Mouse (Mus musculus) heart, embryonic 16.5 days (tissue): ENCODE data around the gene Syt17. TPM values are rescaled to one million over a fixed set of nuclear protein-coding genes. Genes with fewer than 3 reads are reported as not detected.

ENCODE experiments used
- ATAC-seq: fragments of 200-750 bp; cut with Nextera tagmentation; replicated peaks from 2 replicates; pipeline ENCODE4 v1.8.0; 2017; ENCODE audit warnings: moderate number of reproducible peaks; ENCODE audit not compliant: insufficient read depth, low FRiP score; ENCODE audit errors: extremely low read depth
- H3K27ac ChIP-seq: fragments of 300-500 bp; sonication (generic); 2 replicates; pipeline ENCODE4 v1.5.1; 2014; ENCODE audit warnings: mild to moderate bottlenecking, low read length, control low read depth, moderate library complexity
- H3K27me3 ChIP-seq: fragments of 300-500 bp; sonication (generic); 2 replicates; pipeline ENCODE4 v1.6.1; 2014; ENCODE audit warnings: low read length, mixed read lengths; ENCODE audit not compliant: control insufficient read depth, insufficient read depth
- H3K36me3 ChIP-seq: fragments of 300-500 bp; sonication (generic); 2 replicates; pipeline ENCODE4 v1.6.1; 2014; ENCODE audit not compliant: control insufficient read depth, insufficient read depth
- H3K4me1 ChIP-seq: fragments of 300-500 bp; sonication (generic); 2 replicates; pipeline ENCODE4 v1.6.1; 2014; ENCODE audit warnings: low read length, mixed read lengths; ENCODE audit not compliant: control insufficient read depth, insufficient read depth
- H3K4me2 ChIP-seq: fragments of 300-500 bp; sonication (generic); 2 replicates; pipeline ENCODE4 v1.6.1; 2014; ENCODE audit warnings: low read depth, mild to moderate bottlenecking, control low read depth, low read length
- H3K4me3 ChIP-seq: fragments of 300-500 bp; sonication (generic); 2 replicates; pipeline ENCODE4 v1.5.1; 2014; ENCODE audit warnings: mild to moderate bottlenecking, control low read depth, low read length
- H3K9ac ChIP-seq: fragments of 300-500 bp; sonication (generic); 2 replicates; pipeline ENCODE4 v1.6.1; 2014; ENCODE audit warnings: low read length, control low read depth
- H3K9me3 ChIP-seq: fragments of 300-500 bp; sonication (generic); replicated peaks from 2 replicates; pipeline ENCODE4 v1.6.1; 2016; ENCODE audit warnings: low read length; ENCODE audit not compliant: control insufficient read depth
- WGBS: fragments of 180-500 bp; shearing (Covaris S2); extraction: QIAGEN DNeasy Blood & Tissue Kit; methylation state at CpG from one replicate; pipeline ENCODE4 v1.1.7; 2014; 5-methylcytosine and 5-hydroxymethylcytosine counted together
- polyA plus RNA-seq: library from polyadenylated mRNA; unstranded; fragments of >200 nt; fragmentation: Nextera tagmentation; extraction: Ambion mirVana; gene quantifications from 2 replicates; pipeline ENCODE4 v1.2.1, GENCODE M21; 2015

Gene Syt17
- polyA plus RNA-seq, 1 experiment from 2014 or later, result 2.1 TPM

DNA sequence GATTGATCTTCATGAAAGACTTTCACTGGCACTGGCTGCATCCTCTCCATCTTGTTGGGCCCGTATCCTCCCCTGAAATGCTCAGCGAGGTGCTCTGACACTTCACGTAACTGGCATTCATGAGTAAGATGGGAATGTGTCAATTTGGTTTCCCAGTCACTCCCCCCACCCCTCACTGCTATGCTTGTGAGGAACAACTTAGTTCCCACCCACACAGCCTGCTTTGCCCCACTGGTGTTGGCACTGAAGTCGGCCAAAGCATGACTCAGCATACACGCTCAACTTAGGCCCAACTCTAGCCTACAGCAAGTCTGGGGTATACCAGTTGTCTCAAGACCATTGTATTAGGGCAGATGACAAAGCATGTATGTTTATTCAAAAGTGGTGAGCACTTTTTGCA is 76.7 kb downstream of the Syt17 start:
- Histone ChIP-seq H3K9me3 (no peaks in the 10 kb centered on the region; the same call in 1 of the 2 replicates), H3K9ac (no peak overlapping the region)

GRCm38 (mm10) chr7:118369705-118370104 is 78.3 kb downstream of the Syt17 start:
- H3K36me3 ChIP-seq, result no peaks in the 10 kb centered on the region
- no peak overlapping the region for H3K27ac ChIP-seq
- no peak overlapping the region for H3K4me3 ChIP-seq
- no peak overlapping the region for H3K4me2 ChIP-seq
- no peaks in the 10 kb centered on the region for H3K27me3 ChIP-seq
- WGBS, result 51% methylated on average over 2 of the region's 2 CpGs
- H3K9me3 ChIP-seq, result no peaks in the 10 kb centered on the region
- ATAC-seq, result no peak
- H3K4me1 ChIP-seq, result no peaks in the 10 kb centered on the region
- no peak overlapping the region for H3K9ac ChIP-seq

More for the DNA sequence above, 76.7 kb downstream of the Syt17 start:
- H3K36me3 ChIP-seq, result no peaks in the 10 kb centered on the region
- 0 out of 2 replicates have a peak, but pooled peaks cover under 1% of the 10 kb centered on the region for H3K4me1 ChIP-seq
- H3K27ac ChIP-seq, result no peak overlapping the region
- WGBS, result 88% methylated on average over 5 of the region's 5 CpGs
- H3K4me3 ChIP-seq, result no peak overlapping the region
- H3K4me2 ChIP-seq, result no peak overlapping the region
- no peak for ATAC-seq
- no peaks in the 10 kb centered on the region for H3K27me3 ChIP-seq

- Histone ChIP-seq H3K36me3 (no peaks in the 10 kb centered on the region), H3K9ac (no peak overlapping the region), H3K27ac (no peak overlapping the region), H3K4me3 (no peak overlapping the region), H3K4me2 (no peak overlapping the region), H3K9me3 (no peaks in the 10 kb centered on the region), H3K4me1 (no peaks in the 10 kb centered on the region), H3K27me3 (no peaks in the 10 kb centered on the region)
- no peak for ATAC-seq
- WGBS, result 52% methylated on average over 3 of the region's 3 CpGs
These were observed 82.1 kb downstream of the Syt17 start for GRCm38 (mm10) chr7:118365902-118366301.

DNA sequence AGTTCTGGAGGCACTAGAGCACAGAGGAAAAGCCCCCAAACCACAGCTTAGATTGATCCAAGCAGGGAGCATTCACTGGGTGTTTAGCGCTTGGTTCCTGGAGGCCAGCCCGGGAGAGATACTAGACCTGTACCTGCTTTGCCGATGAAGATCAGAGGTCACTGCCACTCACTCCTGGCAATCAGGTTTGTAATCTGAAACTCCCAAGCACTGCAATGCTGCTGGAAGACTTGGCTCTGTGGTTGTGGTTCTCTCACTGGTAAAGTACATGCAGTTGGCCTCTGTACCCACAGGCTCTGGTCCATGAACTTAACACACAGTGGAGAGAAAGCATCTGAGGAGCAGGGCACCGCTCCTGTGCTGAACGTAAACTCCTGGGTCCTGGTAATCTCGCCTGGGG is 82.8 kb downstream of the Syt17 start:
- no peaks in the 10 kb centered on the region for H3K4me1 ChIP-seq
- no peaks in the 10 kb centered on the region for H3K27me3 ChIP-seq
- H3K4me3 ChIP-seq, result no peak overlapping the region
- 51% methylated on average over 6 of the region's 6 CpGs for WGBS
- no peak overlapping the region for H3K27ac ChIP-seq
- no peaks in the 10 kb centered on the region for H3K36me3 ChIP-seq
- ATAC-seq, result no peak
- H3K9me3 ChIP-seq, result no peaks in the 10 kb centered on the region
- no peak overlapping the region for H3K9ac ChIP-seq
- no peak overlapping the region for H3K4me2 ChIP-seq

DNA sequence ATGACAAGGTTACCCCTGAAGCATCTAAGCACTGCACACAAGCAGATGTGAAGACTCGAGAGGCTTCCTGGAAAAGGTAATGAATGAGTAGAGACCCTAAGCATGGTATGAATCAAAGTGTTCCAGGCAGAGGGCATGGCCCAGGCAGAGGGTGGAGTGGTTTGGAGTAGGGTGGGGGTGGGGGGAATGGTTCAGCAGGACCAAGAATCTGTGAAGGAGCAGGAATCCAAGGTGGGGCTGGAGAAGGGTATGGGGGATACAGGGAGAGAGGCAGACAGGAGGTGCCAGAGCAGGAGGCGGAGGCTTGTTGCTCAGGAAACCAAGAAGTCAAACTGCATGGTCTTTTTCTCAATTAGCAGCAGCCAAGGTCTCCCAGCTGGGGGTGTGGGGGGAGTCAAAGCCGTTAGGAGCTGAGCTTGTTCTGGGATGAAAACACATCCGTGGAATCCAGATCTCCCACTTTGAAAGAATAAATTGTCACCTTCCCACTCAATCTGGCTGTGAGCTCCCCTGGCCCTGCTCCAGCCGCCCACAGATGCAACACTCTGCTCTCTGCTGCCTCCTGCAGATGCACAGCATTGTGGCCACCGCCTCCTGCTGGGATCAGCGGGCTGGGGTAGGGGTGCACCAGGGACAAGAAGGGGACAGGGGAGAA is 83.5 kb downstream of the Syt17 start:
- Histone ChIP-seq H3K9ac (no peak overlapping the region), H3K9me3 (no peaks in the 10 kb centered on the region), H3K4me3 (no peak overlapping the region), H3K4me1 (no peaks in the 10 kb centered on the region), H3K36me3 (no peaks in the 10 kb centered on the region), H3K27ac (no peak overlapping the region), H3K27me3 (no peaks in the 10 kb centered on the region), H3K4me2 (no peak overlapping the region)
- no peak for ATAC-seq
- WGBS, result 26% methylated on average over 7 of the region's 7 CpGs

DNA sequence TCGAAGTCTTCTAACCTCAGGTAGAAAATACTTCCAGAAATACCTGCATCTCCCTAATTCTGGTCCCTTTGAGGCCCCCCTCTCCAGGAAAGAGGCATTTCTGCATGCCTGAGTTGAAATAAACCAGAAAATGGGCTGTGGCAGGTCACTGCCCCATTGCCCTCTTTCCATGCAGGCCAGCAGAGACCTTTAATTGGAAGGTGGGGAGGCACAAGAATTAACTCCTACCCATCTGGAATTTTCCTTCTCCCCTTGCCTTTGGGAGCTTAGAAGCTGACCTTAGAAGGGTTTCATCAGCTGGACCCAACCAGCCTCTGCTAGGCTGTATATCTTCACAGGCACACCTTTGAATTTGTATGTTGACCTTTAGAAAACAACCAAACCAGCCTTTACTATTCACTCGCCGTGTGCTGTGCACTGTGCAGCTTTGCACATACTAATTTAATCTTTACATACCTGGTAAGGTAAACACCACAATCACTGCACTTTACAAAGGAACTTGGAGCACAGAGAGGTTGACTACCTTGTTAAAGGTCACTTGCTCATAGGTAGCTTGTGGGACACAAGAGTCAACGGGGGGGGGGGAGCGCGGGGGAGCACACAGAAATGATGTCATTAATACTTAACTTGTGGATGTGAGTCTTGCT is 84.3 kb downstream of the Syt17 start:
- H3K4me1 ChIP-seq, result no peaks in the 10 kb centered on the region
- H3K4me2 ChIP-seq, result no peak overlapping the region
- H3K27me3 ChIP-seq, result no peaks in the 10 kb centered on the region
- H3K36me3 ChIP-seq, result no peaks in the 10 kb centered on the region
- H3K27ac ChIP-seq, result no peak overlapping the region
- ATAC-seq, result no peak
- no peak overlapping the region for H3K9ac ChIP-seq
- no peaks in the 10 kb centered on the region for H3K9me3 ChIP-seq
- WGBS, result 80% methylated on average over 6 of the region's 6 CpGs
- no peak overlapping the region for H3K4me3 ChIP-seq

- no peak overlapping the region for H3K4me2 ChIP-seq
- no peaks in the 10 kb centered on the region for H3K9me3 ChIP-seq
- ATAC-seq, result no peak
- no peak overlapping the region for H3K9ac ChIP-seq
- no peaks in the 10 kb centered on the region for H3K27me3 ChIP-seq
- H3K36me3 ChIP-seq, result no peaks in the 10 kb centered on the region
- H3K27ac ChIP-seq, result no peak overlapping the region
- WGBS, result 88% methylated on average over 1 of the region's 1 CpGs
- no peaks in the 10 kb centered on the region for H3K4me1 ChIP-seq
- no peak overlapping the region for H3K4me3 ChIP-seq
These were observed 85.1 kb downstream of the Syt17 start for GRCm38 (mm10) chr7:118362931-118363330.

- no peak overlapping the region for H3K4me3 ChIP-seq
- WGBS, result 56% methylated on average over 3 of the region's 3 CpGs
- no peak overlapping the region for H3K4me2 ChIP-seq
- H3K4me1 ChIP-seq, result no peaks in the 10 kb centered on the region
- no peaks in the 10 kb centered on the region for H3K36me3 ChIP-seq
- H3K9me3 ChIP-seq, result no peaks in the 10 kb centered on the region
- ATAC-seq, result no peak
- H3K27me3 ChIP-seq, result no peaks in the 10 kb centered on the region
- no peak overlapping the region for H3K27ac ChIP-seq
- H3K9ac ChIP-seq, result no peak overlapping the region
These were observed 85.8 kb downstream of the Syt17 start for GRCm38 (mm10) chr7:118362258-118362657.

GRCm38 (mm10) chr7:118358977-118359376 is 89.0 kb downstream of the Syt17 start:
- Histone ChIP-seq H3K9ac (no peak overlapping the region), H3K27ac (no peak overlapping the region), H3K27me3 (no peaks in the 10 kb centered on the region), H3K36me3 (no peaks in the 10 kb centered on the region), H3K4me1 (no peaks in the 10 kb centered on the region), H3K9me3 (no peaks in the 10 kb centered on the region), H3K4me3 (no peak overlapping the region), H3K4me2 (no peak overlapping the region)
- no peak for ATAC-seq
- WGBS, result 34% methylated on average over 3 of the region's 3 CpGs
